Mouse (Mus musculus): ENCODE measurements around the gene Snap25.
A peak's percentile ranks its signal among the peaks of the same experiment; 100 is the strongest.

Snap25 gene

DNA sequence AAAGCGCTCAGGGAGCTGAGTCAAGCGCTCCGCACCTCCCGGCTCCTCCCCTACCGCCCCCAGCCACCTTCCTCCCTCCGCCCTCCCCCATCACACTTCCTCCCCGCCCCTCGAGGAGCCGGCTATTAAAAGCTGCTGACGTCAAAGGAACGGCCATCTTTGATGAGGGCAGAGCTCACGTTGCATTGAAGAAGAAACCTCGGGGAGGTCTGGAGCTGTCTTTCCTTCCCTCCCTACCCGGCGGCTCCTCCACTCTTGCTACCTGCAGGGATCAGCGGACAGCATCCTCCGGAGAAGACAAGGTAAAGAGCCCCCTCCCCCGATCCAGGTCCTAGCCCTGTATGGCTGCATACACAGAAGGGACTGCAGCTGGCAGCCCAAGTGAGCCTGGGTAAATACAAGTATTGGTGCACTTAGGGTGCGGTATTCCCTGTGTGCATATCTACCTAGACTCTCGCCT, at the start of gene Snap25:
Gene Snap25, plus strand, starts transcription at position 155 of the 460 bp plus-strand sequence.
- DNase-seq (ENCODE audit: low read depth, low spot score), result peak; percentile 0

DNA sequence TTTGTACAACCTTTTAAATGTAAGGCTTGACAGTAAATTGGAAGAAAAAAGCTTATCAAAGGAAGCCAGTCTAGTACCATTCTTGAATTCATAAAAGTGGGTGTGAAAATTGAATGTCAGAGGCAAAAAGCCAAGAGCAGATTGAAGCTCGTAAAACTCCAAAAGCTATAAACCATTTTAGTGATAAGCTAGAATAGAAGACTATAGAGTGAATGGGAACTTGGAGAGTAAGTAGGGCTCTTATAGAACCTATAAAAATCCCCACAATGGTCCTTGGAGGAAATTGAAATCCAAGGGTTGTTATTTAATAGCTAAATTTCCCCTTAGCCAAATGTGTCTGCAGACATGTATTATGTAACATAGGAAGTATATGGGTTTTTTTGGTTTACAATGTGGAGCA, 46.3 kb upstream of the Snap25 start:
- no peak for DNase-seq (ENCODE audit: low read depth, low spot score)

DNA sequence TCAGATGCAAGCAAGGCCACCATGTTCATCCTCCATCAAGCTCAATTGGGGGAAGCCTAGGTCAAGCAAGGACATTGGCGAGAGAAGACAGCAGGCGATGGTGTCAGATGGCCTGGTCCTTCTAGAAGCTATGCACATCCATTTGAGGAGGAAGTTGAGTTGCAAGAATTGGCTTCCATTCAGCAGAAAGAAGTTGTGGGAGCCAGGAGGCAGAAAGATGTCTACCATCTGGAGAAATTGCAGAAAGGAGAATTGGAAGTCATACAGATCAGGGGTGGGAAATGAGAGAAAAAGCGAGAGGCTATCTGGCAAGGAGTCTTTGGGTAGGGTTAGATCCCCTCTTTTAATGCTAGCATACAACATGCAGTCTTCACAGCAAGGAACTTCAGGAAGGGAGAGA, 44.1 kb upstream of the Snap25 start:
- no peak for DNase-seq (ENCODE audit: low read depth, low spot score)

DNA sequence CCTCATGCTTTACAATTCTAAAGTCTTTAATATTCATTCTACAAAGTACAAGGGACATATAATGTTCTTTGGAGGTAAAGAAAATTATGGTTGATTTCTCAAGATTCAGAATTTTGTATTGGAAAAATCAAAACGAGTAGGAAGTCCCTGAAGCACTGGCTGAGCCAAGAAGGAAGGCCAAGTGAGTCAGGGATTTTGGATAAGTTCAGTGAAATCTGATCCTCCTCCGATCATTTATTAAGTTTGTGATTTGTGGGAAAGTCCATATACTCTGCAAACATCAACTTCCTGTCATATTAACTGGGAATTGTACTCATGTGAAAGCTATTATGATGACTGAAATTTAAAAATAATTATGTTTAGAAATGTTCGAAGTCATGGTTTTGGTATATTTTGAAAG, 43.6 kb upstream of the Snap25 start:
- DNase-seq (ENCODE audit: low read depth, low spot score), result no peak

DNA sequence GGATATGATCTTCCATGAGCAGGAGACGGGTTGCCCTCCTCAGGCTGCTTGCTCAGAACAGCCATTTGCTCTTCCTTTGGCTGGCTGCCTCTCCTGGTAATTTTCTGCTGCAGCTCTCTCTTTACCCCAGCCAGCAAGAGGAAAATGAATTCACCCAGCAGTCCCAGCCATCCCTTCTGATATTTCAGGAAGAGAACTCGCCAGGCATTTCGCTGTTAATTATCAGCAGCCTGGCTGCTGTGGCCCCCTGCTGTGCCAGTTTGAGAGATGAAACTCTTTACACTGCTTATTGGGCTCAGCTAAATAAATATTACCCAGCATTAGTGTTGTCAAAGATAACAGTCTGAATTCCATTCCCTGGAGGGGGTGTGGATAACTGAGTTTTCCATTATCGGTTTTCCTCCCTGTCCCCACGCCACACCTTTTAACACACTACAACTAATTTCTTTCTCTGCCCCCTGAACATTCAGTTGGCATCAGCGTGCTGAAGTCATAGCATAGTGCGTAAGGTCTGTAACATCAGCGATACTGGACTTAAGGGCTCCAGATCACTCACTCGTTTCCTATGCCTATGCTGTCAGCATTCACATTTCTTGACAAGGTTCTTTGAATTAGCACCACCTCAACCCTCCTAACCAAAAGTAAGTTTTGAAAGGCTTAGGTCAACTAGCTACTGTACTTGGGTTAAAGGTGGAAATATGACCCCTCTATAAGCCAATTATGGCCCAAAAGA, 42.5 kb upstream of the Snap25 start:
- no peak for DNase-seq (ENCODE audit: low read depth, low spot score)

DNA sequence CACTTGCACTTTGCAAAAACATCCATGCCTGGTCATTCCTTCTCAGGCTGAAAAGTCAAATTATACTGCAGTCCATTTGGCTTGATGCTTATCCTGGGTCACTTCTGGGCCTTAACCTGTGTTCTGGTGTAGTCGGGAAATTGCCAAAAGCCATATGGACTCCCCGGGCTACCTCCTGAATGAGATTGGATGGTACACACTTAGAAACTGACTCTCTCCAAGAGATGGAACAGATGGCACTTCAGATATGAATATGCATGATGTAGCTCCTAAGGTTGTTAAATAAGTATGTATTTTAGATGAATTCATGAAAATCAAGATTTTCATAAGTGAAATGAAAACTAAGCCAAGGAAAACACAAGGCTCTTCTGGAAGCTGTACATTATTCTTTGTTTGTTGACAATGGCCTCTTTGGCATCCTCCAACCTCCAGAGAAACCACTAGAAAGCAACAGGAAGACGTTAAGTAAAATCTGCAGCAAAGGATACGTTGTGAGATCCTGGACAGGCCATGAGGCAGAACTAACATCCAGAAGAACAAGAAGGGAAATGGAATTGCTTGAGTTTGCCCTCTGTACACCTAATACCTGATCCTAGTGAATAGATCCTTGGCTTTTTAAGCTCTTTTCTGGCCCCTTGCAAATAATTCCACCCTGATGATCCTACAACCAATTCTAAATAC, 39.0 kb upstream of the Snap25 start:
- DNase-seq (ENCODE audit: low read depth, low spot score), result no peak

DNA sequence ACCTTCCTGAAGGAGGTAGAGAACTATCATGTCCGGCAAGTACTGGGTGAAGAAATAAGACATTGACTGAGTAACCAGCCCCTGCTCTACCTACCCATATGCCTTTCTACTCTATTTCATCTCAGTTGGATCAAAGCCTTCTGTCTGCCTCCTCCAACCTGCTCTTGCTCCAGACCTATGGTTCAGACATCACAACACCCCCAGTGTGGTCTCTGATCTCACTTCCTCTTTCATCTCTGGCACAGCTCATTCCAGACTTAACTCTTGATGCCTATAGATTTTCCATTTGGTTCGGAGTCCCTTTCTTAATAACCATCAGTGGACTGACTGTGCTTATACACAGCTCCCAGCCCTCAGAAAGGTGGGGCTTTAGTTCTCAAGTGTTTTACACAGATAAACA, 37.1 kb upstream of the Snap25 start:
- DNase-seq (ENCODE audit: low read depth, low spot score), result no peak

DNA sequence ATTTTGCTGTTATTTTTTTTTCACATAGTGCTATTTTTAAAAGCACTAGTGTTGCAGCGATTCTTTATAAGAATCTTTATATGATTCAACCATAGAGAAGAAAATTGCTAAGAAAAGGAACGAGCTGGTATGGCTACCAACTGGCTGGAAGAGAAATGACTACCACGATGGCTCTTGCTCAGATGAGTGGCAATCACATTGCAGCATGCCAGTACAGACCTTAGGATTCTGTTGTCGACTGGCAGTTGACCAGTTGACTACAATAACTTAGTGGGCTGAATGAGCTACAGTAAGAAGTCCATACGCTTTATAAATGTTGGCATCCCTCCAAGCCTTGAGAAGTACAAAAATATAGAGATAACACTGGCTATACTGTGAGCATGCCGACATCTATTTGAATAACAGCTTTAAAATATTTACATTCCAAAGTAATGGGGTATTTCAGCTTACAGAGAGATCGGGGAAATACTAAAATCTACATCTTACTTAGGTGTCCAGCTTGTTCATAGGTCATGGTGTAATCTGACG, 36.3 kb upstream of the Snap25 start:
- DNase-seq (ENCODE audit: low read depth, low spot score), result no peak

DNA sequence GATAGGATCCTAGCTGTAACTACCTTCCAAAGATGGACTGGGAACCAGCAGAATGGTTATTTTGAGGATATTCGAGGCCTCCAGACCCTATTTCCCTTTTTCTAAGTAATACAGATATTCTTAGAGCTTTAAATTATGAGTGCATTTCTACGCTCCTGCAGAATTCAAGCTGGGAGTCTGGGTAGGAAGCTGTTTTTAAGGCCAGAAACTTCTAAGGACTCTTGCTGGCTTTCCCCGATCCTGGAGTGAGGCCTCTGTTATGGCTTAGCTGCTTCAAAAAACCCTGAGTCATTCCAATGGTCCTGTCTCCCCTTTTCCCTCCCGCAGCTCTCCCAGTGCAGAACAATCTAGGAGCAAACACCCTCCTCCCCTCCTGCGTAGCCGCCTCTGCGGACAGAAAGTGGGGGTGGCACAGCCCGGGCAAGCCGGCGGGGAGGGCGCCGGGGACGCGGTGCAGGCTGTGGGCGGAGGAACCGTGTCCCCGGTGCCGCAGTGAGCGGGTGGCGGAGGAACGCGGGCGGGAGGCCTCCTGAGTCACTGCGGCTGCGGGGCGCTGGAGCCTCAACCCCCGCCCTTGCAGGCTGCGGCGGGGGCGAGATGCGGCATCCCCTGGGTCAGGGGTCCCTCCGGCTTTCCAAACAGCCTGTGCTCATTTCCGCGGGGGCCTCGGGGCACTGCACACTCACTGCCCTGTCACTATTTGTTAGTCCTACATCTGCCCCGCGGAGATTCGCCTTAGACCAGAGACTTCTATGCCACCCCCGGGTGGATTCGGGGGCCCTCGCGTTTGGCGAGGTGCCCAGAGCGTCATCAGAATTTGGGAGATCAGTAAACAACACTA, 34.7 kb upstream of the Snap25 start:
- peak; percentile 1 for DNase-seq (ENCODE audit: low read depth, low spot score)

DNA sequence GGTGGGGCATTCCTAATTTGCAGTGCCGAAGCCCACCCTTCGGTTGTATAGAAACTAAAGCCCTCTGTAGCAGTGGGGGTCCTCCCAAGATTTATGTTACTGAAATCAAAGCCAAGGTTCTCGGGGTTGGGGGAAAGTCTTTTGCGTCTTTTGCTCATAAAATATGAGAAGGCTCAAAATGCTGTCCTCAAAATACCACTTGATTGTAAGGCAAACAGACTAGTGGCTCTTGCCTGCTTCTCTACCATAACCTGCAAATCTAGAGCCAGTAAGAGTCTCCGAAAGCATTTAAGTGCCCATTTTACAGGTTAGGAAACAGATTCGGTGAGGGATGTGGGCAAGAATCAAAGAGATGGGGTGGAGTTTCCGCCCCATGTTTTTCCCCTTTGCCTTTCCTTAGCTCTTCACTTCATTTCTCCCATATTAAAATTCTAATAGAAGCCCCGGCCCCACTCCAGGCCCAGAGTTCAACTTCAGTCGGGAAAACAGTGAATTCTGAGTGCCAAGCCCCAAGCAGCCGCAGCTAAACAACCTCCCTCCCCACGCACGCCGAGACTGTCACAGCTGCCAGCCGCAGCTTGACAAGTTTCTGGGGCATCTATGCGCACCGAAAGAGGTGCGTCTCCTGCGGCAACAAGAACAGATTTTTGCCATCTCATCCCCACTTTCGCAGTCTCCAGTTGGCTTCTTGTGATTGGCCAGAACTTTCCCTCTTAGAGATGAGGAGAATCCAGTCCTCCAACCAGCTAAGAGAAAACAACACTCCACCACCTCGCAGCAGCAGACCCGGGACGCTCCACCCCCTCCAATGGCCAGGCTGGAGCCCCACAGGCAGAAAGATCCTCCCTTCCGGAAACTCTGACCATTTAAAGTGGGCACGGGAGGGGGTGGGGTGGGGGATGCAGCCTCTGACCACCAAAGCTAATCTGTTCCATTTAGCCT, 33.7 kb upstream of the Snap25 start:
- no peak for DNase-seq (ENCODE audit: low read depth, low spot score)

DNA sequence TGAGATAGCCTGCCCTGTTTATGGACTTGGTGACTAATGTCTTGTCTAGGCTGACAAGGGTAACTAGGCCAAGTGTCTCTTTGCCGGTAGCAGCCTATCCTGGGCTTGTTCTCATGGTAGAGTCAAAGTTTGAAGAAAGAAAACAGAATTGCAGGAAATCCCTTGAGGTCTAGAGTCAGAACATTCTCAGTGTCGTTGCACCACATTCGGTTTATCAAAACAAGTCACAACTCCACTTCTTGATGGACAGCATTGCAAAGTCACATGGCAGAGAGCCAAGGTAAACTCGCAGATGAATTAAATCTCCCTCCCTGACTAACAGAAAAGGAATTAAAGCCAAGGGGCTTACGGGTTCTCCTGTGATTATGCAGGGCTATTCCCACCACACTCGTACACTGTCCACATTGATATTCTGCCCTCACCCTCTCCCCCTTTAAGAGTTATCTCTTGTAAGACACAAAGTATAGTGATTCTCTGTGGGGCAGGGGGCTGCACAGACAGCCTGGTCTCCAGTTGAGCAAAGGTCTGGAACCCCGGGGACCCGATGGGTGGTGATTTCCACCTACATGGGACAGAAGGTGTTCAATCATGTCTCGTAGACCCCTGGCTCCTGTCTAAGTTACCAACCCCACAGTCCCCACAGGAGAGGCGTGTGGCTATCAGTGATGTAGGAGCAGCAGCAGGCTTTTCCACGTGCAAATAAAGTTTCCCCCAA, 30.9 kb upstream of the Snap25 start:
- no peak for DNase-seq (ENCODE audit: low read depth, low spot score)

DNA sequence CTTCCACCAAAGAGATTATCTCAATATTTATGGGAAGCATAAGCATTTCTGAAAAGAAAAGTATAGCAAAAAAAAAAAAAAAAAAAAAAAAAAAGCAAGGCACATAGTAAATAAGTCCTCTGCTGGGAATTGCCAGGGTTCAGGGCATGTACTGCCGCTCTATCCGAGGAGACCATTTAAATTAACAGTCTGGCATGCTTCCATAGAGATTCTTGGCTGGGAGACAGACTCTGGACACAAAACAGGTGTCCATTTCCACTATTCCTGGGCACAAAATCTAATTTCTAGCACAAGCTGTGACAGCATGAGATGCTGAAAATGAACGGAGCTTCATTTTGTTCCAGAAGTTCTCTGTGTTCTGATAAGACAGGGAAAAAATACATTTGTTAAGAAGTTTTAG, 27.1 kb upstream of the Snap25 start:
- DNase-seq (ENCODE audit: low read depth, low spot score), result no peak

DNA sequence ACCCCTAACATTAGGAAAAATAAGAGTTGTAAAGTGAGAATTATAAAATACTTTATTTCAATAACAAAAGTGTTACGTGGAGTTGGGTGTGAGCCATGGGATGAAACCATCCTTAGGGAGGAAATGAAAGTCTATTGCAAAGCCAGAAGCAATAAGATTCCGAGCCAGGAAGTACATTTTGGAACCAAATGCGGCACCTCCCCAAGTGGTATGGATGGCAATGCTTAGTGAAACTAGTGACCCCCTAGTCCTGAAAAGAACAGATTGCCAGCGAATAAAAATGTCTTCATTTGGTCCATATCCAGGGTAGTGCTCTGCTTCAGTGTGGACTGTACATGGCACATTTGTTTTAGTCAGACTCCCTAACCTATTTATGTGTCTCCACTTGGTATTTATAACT, 25.9 kb upstream of the Snap25 start:
- no peak for DNase-seq (ENCODE audit: low read depth, low spot score)

DNA sequence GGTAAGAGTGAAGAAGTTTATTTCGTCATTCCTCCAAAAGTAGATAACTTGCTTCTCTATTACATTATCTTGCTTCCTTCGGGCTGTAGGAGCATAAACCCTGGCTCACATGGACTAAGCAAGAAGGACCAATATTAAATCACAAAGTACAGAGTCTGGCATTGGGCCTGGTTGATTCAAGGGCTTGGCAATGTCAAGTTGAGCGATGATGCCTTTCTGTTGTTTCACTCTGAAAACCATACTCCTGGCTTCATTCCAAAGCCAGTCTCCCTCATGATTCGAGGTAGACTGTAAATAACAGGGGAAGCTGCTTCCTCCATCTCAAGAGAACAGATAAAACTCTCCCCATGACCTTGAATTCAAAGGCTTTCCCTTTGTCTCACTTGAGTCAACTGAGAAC, 23.8 kb upstream of the Snap25 start:
- DNase-seq (ENCODE audit: low read depth, low spot score), result no peak

DNA sequence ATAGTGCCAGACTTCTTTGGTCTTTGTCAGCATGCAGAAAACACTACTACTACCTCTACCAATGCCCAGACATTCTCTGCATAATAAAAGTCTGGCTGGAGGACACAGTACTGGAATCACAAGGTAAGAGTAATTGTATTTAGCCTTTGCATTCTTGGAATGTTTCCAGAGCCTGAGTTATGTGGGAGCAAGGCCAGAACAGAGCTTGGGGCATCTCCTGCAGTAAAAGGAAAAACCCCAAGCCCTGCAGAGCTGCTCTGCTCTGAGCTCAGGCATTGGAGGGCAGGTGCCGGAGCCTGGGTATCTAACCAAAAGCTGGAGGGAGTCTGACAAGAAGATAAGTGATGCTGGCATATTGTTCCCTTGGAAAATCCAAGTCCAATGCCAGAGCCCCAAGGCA, 21.6 kb upstream of the Snap25 start:
- no peak for DNase-seq (ENCODE audit: low read depth, low spot score)

DNA sequence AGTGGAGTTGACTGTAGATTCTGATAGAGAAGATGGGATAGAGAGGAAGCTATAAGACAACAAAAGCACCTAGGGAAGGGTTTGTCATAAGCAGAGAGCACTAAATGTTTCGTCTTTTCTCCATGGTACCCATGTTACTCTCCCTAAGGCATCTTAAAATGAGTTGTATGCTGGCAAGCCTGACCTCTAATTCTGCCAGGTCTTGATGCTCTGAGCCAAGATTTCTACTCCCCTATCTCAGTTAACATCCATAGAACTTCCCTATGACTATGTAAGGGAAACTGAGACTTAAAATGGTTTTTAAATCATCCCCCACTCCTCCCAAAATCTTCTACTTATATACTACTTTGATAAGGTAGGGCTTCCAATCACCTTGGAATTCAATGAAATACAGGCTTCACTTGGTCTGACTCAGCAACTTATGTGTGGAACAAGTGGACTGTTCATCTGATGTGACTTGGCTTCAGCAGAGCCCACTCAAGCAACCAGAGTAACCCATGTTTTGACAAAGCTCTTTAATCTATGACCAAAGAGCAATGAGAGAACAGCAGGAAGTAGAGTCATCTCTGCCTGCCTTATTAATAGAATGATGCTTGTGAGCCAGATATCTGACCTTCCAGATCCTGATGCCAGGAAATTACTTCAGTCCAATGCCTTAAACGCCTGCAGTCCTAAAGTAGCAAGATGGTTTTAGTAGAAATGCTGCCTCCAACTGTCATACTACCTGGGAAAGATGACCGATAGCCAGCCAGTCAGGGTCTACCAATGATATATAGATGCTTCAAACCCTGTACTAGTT, 13.6 kb upstream of the Snap25 start:
- DNase-seq (ENCODE audit: low read depth, low spot score), result no peak

DNA sequence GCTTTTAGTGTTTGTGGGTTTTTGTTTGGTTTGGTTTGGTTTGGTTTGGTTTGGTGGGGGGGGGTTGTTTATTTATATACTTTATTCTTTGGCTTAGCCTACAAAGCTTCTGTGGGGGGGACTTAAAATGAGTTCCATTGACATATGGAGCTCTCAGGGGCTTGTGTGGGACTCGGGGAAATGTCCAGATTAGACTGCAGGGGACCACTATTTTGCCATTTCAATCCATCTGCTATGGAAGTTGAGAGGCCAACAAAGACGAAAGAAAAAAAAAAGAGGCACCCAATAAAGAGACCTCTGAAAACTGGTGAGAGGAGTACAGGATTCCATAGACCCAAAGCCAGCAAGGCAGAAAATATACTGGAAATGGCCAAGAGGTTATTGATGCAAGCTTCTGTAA, 9.9 kb upstream of the Snap25 start:
- DNase-seq (ENCODE audit: low read depth, low spot score), result no peak

DNA sequence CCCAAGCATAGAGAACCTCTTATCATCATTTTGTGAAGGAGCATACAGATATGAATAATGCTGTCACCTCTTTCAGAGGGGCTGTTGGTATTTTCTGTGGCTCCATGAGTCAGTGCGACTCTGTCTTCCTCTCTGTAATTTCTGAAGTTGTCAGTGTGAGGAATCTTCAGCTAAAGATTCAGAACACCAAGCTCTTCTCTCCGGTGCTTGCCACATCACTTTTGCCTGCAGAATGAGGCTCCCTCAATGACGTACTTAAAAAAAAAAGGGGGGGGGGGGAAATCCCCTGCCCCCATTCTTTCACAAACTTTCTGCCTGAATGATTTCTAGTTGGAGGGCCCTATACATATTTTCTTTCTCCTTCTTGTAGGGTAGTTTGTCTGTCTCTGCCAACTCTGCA, 2.1 kb upstream of the Snap25 start:
- no peak for DNase-seq (ENCODE audit: low read depth, low spot score)

DNA sequence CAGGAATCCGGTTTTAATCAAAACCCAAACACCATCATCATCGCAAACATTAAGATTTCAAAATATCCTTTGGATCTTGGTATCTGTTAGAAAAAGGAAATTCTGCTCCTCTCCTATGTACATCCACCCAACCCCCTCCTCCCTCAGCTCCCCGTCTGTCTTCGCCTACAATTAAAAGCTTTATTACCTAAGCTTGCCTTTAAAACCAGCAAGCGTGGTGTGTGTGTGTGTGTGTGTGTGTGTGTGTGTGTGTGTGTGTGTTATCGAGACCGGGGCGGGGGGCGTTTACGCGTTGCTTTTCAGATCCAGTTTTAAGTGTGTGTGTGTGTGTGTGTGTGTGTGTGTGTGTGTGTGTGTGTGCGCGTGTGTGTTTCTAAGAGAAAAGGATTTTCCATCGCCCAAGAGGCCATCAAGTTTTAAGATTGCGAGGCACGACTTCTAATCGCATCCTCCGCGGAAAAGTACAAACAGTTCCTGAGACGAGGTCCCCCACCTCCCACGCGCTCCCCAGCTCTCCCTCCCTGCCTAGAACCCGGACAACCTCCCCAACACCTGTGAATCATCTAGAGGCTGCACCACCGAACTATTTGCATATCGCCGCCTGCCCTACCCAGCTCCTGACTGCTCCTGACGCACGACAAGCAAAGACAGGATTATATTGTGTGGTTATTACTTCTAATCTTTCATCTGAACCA, 1.4 kb upstream of the Snap25 start:
- DNase-seq (ENCODE audit: low read depth, low spot score), result no peak

Data from CD4-positive, CD25-positive, alpha-beta regulatory T cell, adult 2 months (primary cell).